11 mouse cellular contexts compared by ENCODE assay signal in genomic region chr9:21953600-21953999, GRCm38 (mm10). TPM values are rescaled to one million over a fixed set of nuclear protein-coding genes. Genes with fewer than 3 reads are reported as not detected.
DNase-seq lines count a peak whose midpoint lies in the region; ATAC-seq and TF ChIP-seq lines count a peak whose summit lies in the region.
"Had no signal": no experiment of that assay in that cellular context is flagged by ENCODE, and none has a peak within 500 bp of the region (broad histone marks: within the 10 kb centered on the region; RNA-seq: fewer than 3 reads in every experiment).

No protein-coding gene starts in this region.

- H3K4me3 ChIP-seq in forebrain, postnatal 0 days (ENCODE audit: low read depth, low read length): no peak overlapping the region

- H3K9ac ChIP-seq in forebrain, postnatal 0 days: no peak overlapping the region
- H3K9ac ChIP-seq: liver, postnatal 0 days had no signal

- no peak overlapping the region for H3K4me2 ChIP-seq in forebrain, postnatal 0 days (ENCODE audit: low read depth)

- ATAC-seq in forebrain, postnatal 0 days: peak; percentile 40
- ATAC-seq: liver, postnatal 0 days had no signal

- no peaks in the 10 kb centered on the region for H3K27me3 ChIP-seq in forebrain, postnatal 0 days (ENCODE audit: insufficient read depth, low read length)

- peaks cover 17% of the 10 kb centered on the region for H3K4me1 ChIP-seq in forebrain, postnatal 0 days (ENCODE audit: insufficient read depth)

- H3K27ac ChIP-seq in forebrain, postnatal 0 days (ENCODE audit: low read depth, low read length): peak overlapping the region; percentile 57

- H3K36me3 ChIP-seq in forebrain, postnatal 0 days (ENCODE audit: insufficient read depth): no peaks in the 10 kb centered on the region; the same call in 1 of the 2 replicates

- DNase-seq in layer of hippocampus, adult 18-20 months (ENCODE audit: low spot score in 2 of 2): peak; percentile 69 to 76
- DNase-seq in layer of hippocampus, postnatal 36 days: no peak
- peak; percentile 86 for DNase-seq in forebrain, postnatal 0 days
- DNase-seq in left cerebral cortex, postnatal 10 days (ENCODE audit: extremely low spot score in 1 of 2, low spot score in 2 of 2): peak; percentile 58 to 84
- peak; percentile 57 for DNase-seq in right cerebral cortex, postnatal 14 days
- DNase-seq in adrenal gland, adult (ENCODE audit: inconsistent age in 2 of 2, low spot score in 1 of 2): no peak
- DNase-seq in cerebellum, adult 11 months: no peak
- no peak for DNase-seq in urinary bladder, postnatal 36 days (ENCODE audit: low spot score in 2 of 2)
- DNase-seq: cerebellum, postnatal 36 days; heart, postnatal 14 days; liver, postnatal 0 days had no signal

- intact Hi-C loops in left cerebral cortex, postnatal 10 days (cut with DNase I): no loop called here

- TF ChIP-seq CTCF in forebrain, postnatal 0 days (IDR thresholded peaks at IDR 0.05; ENCODE audit: low read depth): no peak

- WGBS in forebrain, postnatal 0 days: 8% methylated on average over 3 of the region's 3 CpGs

- H3K9me3 ChIP-seq in forebrain, postnatal 0 days (ENCODE audit: low read length): no peaks in the 10 kb centered on the region

RNA-seq across cellular contexts. Expression of gene Swsap1, which starts 2.0 kb away (rescaled TPM):
- 10 to 100 TPM; 13.3 to 13.7 TPM for total RNA-seq in layer of hippocampus, adult 18-20 months (2021)
- 10 to 100 TPM; 14.7 to 15.9 TPM for total RNA-seq in layer of hippocampus, postnatal 36 days (2021)
- total RNA-seq in forebrain, postnatal 0 days (2014; rRNA removed): 28.2 and 37.7 TPM in 2 replicates
- 7.0 and 7.3 TPM in 2 replicates for polyA plus RNA-seq in forebrain, postnatal 0 days (2015; fragmentation: Nextera tagmentation; extraction: Ambion mirVana)
- 10 to 100 TPM; 12.6 to 14.9 TPM for total RNA-seq in left cerebral cortex, postnatal 10 days (2021)

RNA-seq across cellular contexts. Expression of gene Epor, which starts 9.7 kb away (rescaled TPM):
- 1 to 10 TPM; 9.0 to 9.1 TPM for total RNA-seq in layer of hippocampus, adult 18-20 months (2021)
- 10 to 100 TPM in 1 of 2 experiments, 1 to 10 TPM in 1; 9.1 to 10.6 TPM for total RNA-seq in layer of hippocampus, postnatal 36 days (2021)
- total RNA-seq in forebrain, postnatal 0 days (2014; rRNA removed): 0.24 and 1.0 TPM in 2 replicates
- polyA plus RNA-seq in forebrain, postnatal 0 days (2015; fragmentation: Nextera tagmentation; extraction: Ambion mirVana): 2.2 and 2.4 TPM in 2 replicates
- total RNA-seq in left cerebral cortex, postnatal 10 days (2021): 1 to 10 TPM; 1.4 to 1.9 TPM

RNA-seq across cellular contexts. Expression of gene Plppr2, which starts 16.8 kb away (rescaled TPM):
- total RNA-seq in layer of hippocampus, adult 18-20 months (2021): 100 to 1,000 TPM; 273 to 278 TPM
- total RNA-seq in layer of hippocampus, postnatal 36 days (2021): 100 to 1,000 TPM; 303 to 315 TPM
- 97.9 and 108 TPM in 2 replicates for total RNA-seq in forebrain, postnatal 0 days (2014; rRNA removed)
- 122 and 144 TPM in 2 replicates for polyA plus RNA-seq in forebrain, postnatal 0 days (2015; fragmentation: Nextera tagmentation; extraction: Ambion mirVana)
- 100 to 1,000 TPM; 259 to 269 TPM for total RNA-seq in left cerebral cortex, postnatal 10 days (2021)

RNA-seq across cellular contexts. Expression of gene Tmem205, which starts 26.2 kb away (rescaled TPM):
- 10 to 100 TPM; 40.2 to 42.2 TPM for total RNA-seq in layer of hippocampus, adult 18-20 months (2021)
- 10 to 100 TPM; 41.0 to 44.6 TPM for total RNA-seq in layer of hippocampus, postnatal 36 days (2021)
- total RNA-seq in forebrain, postnatal 0 days (2014; rRNA removed): 42.0 and 47.1 TPM in 2 replicates
- polyA plus RNA-seq in forebrain, postnatal 0 days (2015; fragmentation: Nextera tagmentation; extraction: Ambion mirVana): 52.8 and 65.9 TPM in 2 replicates
- 10 to 100 TPM; 31.2 to 35.1 TPM for total RNA-seq in left cerebral cortex, postnatal 10 days (2021)

RNA-seq across cellular contexts. Expression of gene Ccdc159, which starts 26.3 kb away (rescaled TPM):
- 10 to 100 TPM; 16.3 to 16.5 TPM for total RNA-seq in layer of hippocampus, adult 18-20 months (2021)
- 10 to 100 TPM; 19.3 to 21.2 TPM for total RNA-seq in layer of hippocampus, postnatal 36 days (2021)
- 8.6 and 13.6 TPM in 2 replicates for total RNA-seq in forebrain, postnatal 0 days (2014; rRNA removed)
- 3.5 and 4.1 TPM in 2 replicates for polyA plus RNA-seq in forebrain, postnatal 0 days (2015; fragmentation: Nextera tagmentation; extraction: Ambion mirVana)
- total RNA-seq in left cerebral cortex, postnatal 10 days (2021): 10 to 100 TPM; 15.3 to 15.8 TPM

Comparison
In these comparisons a context has a peak if more than half of its experiments do, and no peak if none do; other contexts are left out.
1. DNase-seq: peak in layer of hippocampus, adult 18-20 months (2 of 2), forebrain, postnatal 0 days (single experiment), left cerebral cortex, postnatal 10 days (2 of 2) and right cerebral cortex, postnatal 14 days (single experiment); none in layer of hippocampus, postnatal 36 days (0 of 2), adrenal gland, adult (0 of 2), cerebellum, adult 11 months (single experiment) and urinary bladder, postnatal 36 days (0 of 2).